16 mouse cellular contexts compared by ENCODE assay signal in genomic region chr17:8809771-8810170, GRCm38 (mm10).
"Had no signal": no experiment of that assay in that cellular context is flagged by ENCODE, and none has a peak within 500 bp of the region (broad histone marks: within the 10 kb centered on the region; RNA-seq: fewer than 3 reads in every experiment).

No protein-coding gene starts in this region.

- H3K4me3 ChIP-seq: layer of hippocampus, adult 2 months; limb, embryonic 13.5 days; liver, embryonic 12.5 days; midbrain, embryonic 10.5 days; myocyte; neural tube, embryonic 15.5 days had no signal

- H3K9ac ChIP-seq: limb, embryonic 13.5 days; liver, embryonic 12.5 days; neural tube, embryonic 15.5 days had no signal

- H3K27me3 ChIP-seq: neural tube, embryonic 15.5 days had no signal

- ATAC-seq: liver, embryonic 12.5 days had no signal

- H3K4me2 ChIP-seq: limb, embryonic 13.5 days; liver, embryonic 12.5 days; neural tube, embryonic 15.5 days had no signal

- H3K9me3 ChIP-seq: limb, embryonic 13.5 days; liver, embryonic 12.5 days; midbrain, embryonic 10.5 days; neural tube, embryonic 15.5 days had no signal

- H3K36me3 ChIP-seq: limb, embryonic 13.5 days; liver, embryonic 12.5 days; midbrain, embryonic 10.5 days; neural tube, embryonic 15.5 days had no signal

- H3K27ac ChIP-seq: kidney, postnatal 0 days; layer of hippocampus, adult 2 months; limb, embryonic 13.5 days; liver, embryonic 12.5 days; midbrain, embryonic 10.5 days; neural tube, embryonic 15.5 days had no signal

- DNase-seq: kidney, adult 11 months; kidney, adult 9 months; kidney, postnatal 36 days; left cerebral cortex, postnatal 4 days; midbrain, embryonic 14.5 days; right cerebral cortex, adult 18-20 months; right cerebral cortex, postnatal 25 days; thymus, adult 18-20 months; thymus, postnatal 14 days had no signal
